Comparison of ENCODE assay signal across 33 mouse cellular contexts in the genomic region with DNA sequence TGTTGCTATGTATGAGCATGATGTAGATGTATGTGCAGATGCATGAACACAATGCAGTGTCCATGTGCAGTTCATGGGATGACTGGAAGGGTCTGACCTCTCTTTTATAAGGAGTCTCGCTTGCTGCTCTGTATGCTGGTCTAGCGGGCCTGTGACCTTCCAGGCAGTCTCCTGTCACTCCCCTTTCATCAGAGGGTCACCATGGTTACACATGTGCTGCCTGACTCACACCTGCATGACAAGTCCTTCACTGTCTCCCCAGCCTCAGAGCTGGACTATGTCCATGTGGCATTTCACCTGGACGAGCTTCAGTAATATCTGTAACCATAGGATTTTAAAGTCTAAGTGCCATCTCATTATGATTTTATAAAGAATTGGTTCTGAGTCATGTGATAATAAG. TPM values are rescaled to one million over a fixed set of nuclear protein-coding genes. Genes with fewer than 3 reads are reported as not detected.
DNase-seq lines count a peak whose midpoint lies in the region; ATAC-seq and TF ChIP-seq lines count a peak whose summit lies in the region.
"Had no signal": no experiment of that assay in that cellular context is flagged by ENCODE, and none has a peak within 500 bp of the region (broad histone marks: within the 10 kb centered on the region; RNA-seq: fewer than 3 reads in every experiment).

No protein-coding gene starts in this region.

- no peak overlapping the region for H3K4me2 ChIP-seq in liver, postnatal 0 days (ENCODE audit: low read depth, low read length)
- H3K4me2 ChIP-seq in intestine, postnatal 0 days (replicated peaks; ENCODE audit: low read depth) = no peak overlapping the region
- H3K4me2 ChIP-seq: embryonic facial prominence, embryonic 12.5 days; heart, embryonic 15.5 days; hindbrain, embryonic 13.5 days; limb, embryonic 12.5 days; midbrain, embryonic 13.5 days; neural tube, embryonic 13.5 days had no signal

- H3K27ac ChIP-seq in liver, postnatal 0 days (ENCODE audit: low read depth) = no peak overlapping the region
- H3K27ac ChIP-seq in intestine, postnatal 0 days (ENCODE audit: low read depth, low read length) = no peak overlapping the region
- H3K27ac ChIP-seq: embryonic facial prominence, embryonic 12.5 days; heart, embryonic 10.5 days; heart, embryonic 15.5 days; hindbrain, embryonic 13.5 days; layer of hippocampus, adult 2 months; left cerebral cortex, adult 2 months; limb, embryonic 12.5 days; liver, embryonic 14.5 days; midbrain, embryonic 13.5 days; neural tube, embryonic 13.5 days had no signal

- TF ChIP-seq EP300 in liver, postnatal 0 days (IDR thresholded peaks at IDR 0.05; ENCODE audit: low read depth) = no peak

- peak; percentile 81 for ATAC-seq in liver, postnatal 0 days
- 0 out of 2 replicates have a peak, but pooled peaks have one; percentile 19 for ATAC-seq in intestine, postnatal 0 days
- ATAC-seq: forebrain, embryonic 14.5 days; midbrain, embryonic 13.5 days had no signal

- 67% methylated on average over 3 of the region's 3 CpGs for WGBS in liver, postnatal 0 days (ENCODE audit: insufficient replicate concordance)
- WGBS in intestine, postnatal 0 days = 77% methylated on average over 3 of the region's 3 CpGs
- 74% methylated on average over 3 of the region's 3 CpGs for WGBS in lung, adult 2 months

- H3K9me3 ChIP-seq in liver, postnatal 0 days (ENCODE audit: low read length) = no peaks in the 10 kb centered on the region
- no peaks in the 10 kb centered on the region for H3K9me3 ChIP-seq in intestine, postnatal 0 days (ENCODE audit: control insufficient read depth)
- H3K9me3 ChIP-seq: embryonic facial prominence, embryonic 12.5 days; heart, embryonic 10.5 days; heart, embryonic 15.5 days; hindbrain, embryonic 13.5 days; limb, embryonic 12.5 days; megakaryocyte, embryonic 14.5 days; midbrain, embryonic 13.5 days; neural tube, embryonic 13.5 days had no signal

- peaks cover 16% of the 10 kb centered on the region for H3K4me1 ChIP-seq in liver, postnatal 0 days (ENCODE audit: insufficient read depth)
- no peaks in the 10 kb centered on the region for H3K4me1 ChIP-seq in intestine, postnatal 0 days (replicated peaks; ENCODE audit: control insufficient read depth, insufficient read depth, low read length)
- H3K4me1 ChIP-seq in lung, adult 2 months (ENCODE audit: control insufficient read depth, insufficient read depth, low read length) = peaks cover 6% of the 10 kb centered on the region; the same call in 1 of the 2 replicates
- H3K4me1 ChIP-seq: embryonic facial prominence, embryonic 12.5 days had no signal

- peaks cover 5% of the 10 kb centered on the region; the same call in 1 of the 2 replicates for H3K36me3 ChIP-seq in liver, postnatal 0 days (replicated peaks; ENCODE audit: insufficient read depth, low read length)
- no peaks in the 10 kb centered on the region; the same call in 1 of the 2 replicates for H3K36me3 ChIP-seq in intestine, postnatal 0 days (ENCODE audit: control insufficient read depth, insufficient read depth)
- H3K36me3 ChIP-seq: heart, embryonic 15.5 days; hindbrain, embryonic 13.5 days; limb, embryonic 12.5 days had no signal

- no peak for TF ChIP-seq POLR2A in lung, adult 2 months (IDR thresholded peaks at IDR 0.05; ENCODE audit: borderline replicate concordance, extremely low read depth, low read depth, low read length)

- no peaks in the 10 kb centered on the region for H3K27me3 ChIP-seq in liver, postnatal 0 days (ENCODE audit: insufficient read depth, low read length)
- H3K27me3 ChIP-seq in intestine, postnatal 0 days (replicated peaks; ENCODE audit: control insufficient read depth, insufficient read depth, low read length) = no peaks in the 10 kb centered on the region
- H3K27me3 ChIP-seq: embryonic facial prominence, embryonic 12.5 days; heart, embryonic 15.5 days; hindbrain, embryonic 13.5 days; limb, embryonic 12.5 days; megakaryocyte, embryonic 14.5 days; midbrain, embryonic 13.5 days; neural tube, embryonic 13.5 days had no signal

- DNase-seq in liver, postnatal 0 days = no peak
- no peak for DNase-seq in liver
- DNase-seq in adrenal gland, postnatal 14 days = peak; percentile 60
- no peak for DNase-seq in lung, adult 2 months
- no peak for DNase-seq in kidney, adult 8-10 months
- DNase-seq: B cell, adult 2 months; cerebellum, adult 8-10 months; cerebellum, postnatal 36 days; embryo, embryonic 11 days; gastrocnemius, postnatal 25 days; kidney, adult 18-20 months; kidney, postnatal 36 days; lung, postnatal 4 days had no signal

- TF ChIP-seq CTCF in liver, postnatal 0 days (IDR thresholded peaks at IDR 0.05; ENCODE audit: low read depth) = no peak
- no peak for TF ChIP-seq CTCF in intestine, postnatal 0 days (IDR thresholded peaks at IDR 0.05; ENCODE audit: low read depth)
- TF ChIP-seq CTCF in lung, adult 2 months (IDR thresholded peaks at IDR 0.05; ENCODE audit: insufficient read depth, low read length) = no peak

- no peak overlapping the region for H3K9ac ChIP-seq in liver, postnatal 0 days (replicated peaks)
- H3K9ac ChIP-seq in intestine, postnatal 0 days (ENCODE audit: low read depth, low read length) = no peak overlapping the region
- H3K9ac ChIP-seq: embryonic facial prominence, embryonic 12.5 days; heart, embryonic 15.5 days; hindbrain, embryonic 13.5 days; limb, embryonic 12.5 days; liver, embryonic 14.5 days; midbrain, embryonic 13.5 days; neural tube, embryonic 13.5 days had no signal

- H3K4me3 ChIP-seq in liver, postnatal 0 days (ENCODE audit: low read depth, low read length) = no peak overlapping the region
- H3K4me3 ChIP-seq in intestine, postnatal 0 days (ENCODE audit: low read depth, low read length) = no peak overlapping the region
- H3K4me3 ChIP-seq in lung, adult 2 months (replicated peaks; ENCODE audit: extremely low read depth, low read depth, low read length) = no peak overlapping the region
- H3K4me3 ChIP-seq: embryonic facial prominence, embryonic 12.5 days; heart, embryonic 10.5 days; heart, embryonic 15.5 days; hindbrain, embryonic 13.5 days; layer of hippocampus, adult 2 months; left cerebral cortex, adult 2 months; limb, embryonic 12.5 days; megakaryocyte, embryonic 14.5 days; midbrain, embryonic 13.5 days; neural tube, embryonic 13.5 days had no signal

RNA-seq across cellular contexts. Expression of gene R3hdm2, which starts 34.0 kb away (rescaled TPM):
- 16.6 and 17.3 TPM in 2 replicates for polyA plus RNA-seq in liver, postnatal 0 days (2015; fragmentation: Nextera tagmentation; extraction: Ambion mirVana)
- 113 TPM in 2 replicates for total RNA-seq in adrenal gland, postnatal 14 days (2021)
- polyA plus RNA-seq in intestine, postnatal 0 days (2015; fragmentation: Nextera tagmentation; extraction: Ambion mirVana) = 19.4 and 21.8 TPM in 2 replicates
- 90.3 and 129 TPM in 2 replicates for polyA plus RNA-seq in lung, adult 2 months (2012; rRNA removed)

RNA-seq across cellular contexts. Expression of gene Inhbc, which starts 43.9 kb away (rescaled TPM):
- 21.0 and 27.2 TPM in 2 replicates for polyA plus RNA-seq in liver, postnatal 0 days (2015; fragmentation: Nextera tagmentation; extraction: Ambion mirVana)
- 0.79 and 14.4 TPM in 2 replicates for total RNA-seq in adrenal gland, postnatal 14 days (2021)
- not detected in 2 replicates for polyA plus RNA-seq in intestine, postnatal 0 days (2015; fragmentation: Nextera tagmentation; extraction: Ambion mirVana)
- not detected in 2 replicates for polyA plus RNA-seq in lung, adult 2 months (2012; rRNA removed)
- total RNA-seq: gastrocnemius, adult 18-20 months; gastrocnemius, postnatal 25 days; heart, postnatal 25 days; layer of hippocampus, adult 2 months; layer of hippocampus, postnatal 14 days; left cerebral cortex, adult 2 months; left cerebral cortex, postnatal 25 days had no signal
- polyA plus RNA-seq: forebrain, embryonic 14.5 days; frontal cortex, adult 2 months; heart, embryonic 15.5 days; limb, embryonic 12.5 days; lung, embryonic 16.5 days; midbrain, embryonic 13.5 days; neural tube, embryonic 13.5 days had no signal

RNA-seq across cellular contexts. Expression of gene Inhbe, which starts 59.9 kb away (rescaled TPM):
- 18.4 and 29.0 TPM in 2 replicates for polyA plus RNA-seq in liver, postnatal 0 days (2015; fragmentation: Nextera tagmentation; extraction: Ambion mirVana)
- total RNA-seq in adrenal gland, postnatal 14 days (2021) = 0.82 TPM in 1 of 2 replicates, not detected in the other
- 0.04 TPM in 1 of 2 replicates, not detected in the other for polyA plus RNA-seq in intestine, postnatal 0 days (2015; fragmentation: Nextera tagmentation; extraction: Ambion mirVana)
- polyA plus RNA-seq in lung, adult 2 months (2012; rRNA removed) = 0.02 TPM in 1 of 2 replicates, not detected in the other
- total RNA-seq: gastrocnemius, adult 18-20 months; gastrocnemius, postnatal 25 days; heart, postnatal 25 days; layer of hippocampus, adult 2 months had no signal
- polyA plus RNA-seq: forebrain, embryonic 14.5 days; heart, embryonic 10.5 days; hindbrain, embryonic 13.5 days; kidney, embryonic 16.5 days; lung, embryonic 16.5 days; midbrain, embryonic 13.5 days; neural tube, embryonic 13.5 days had no signal

Comparison
In these comparisons a context has a peak if more than half of its experiments do, and no peak if none do; other contexts are left out.
1. RNA of gene Inhbc, which starts 43.9 kb away (polyA plus RNA-seq): 21.0 to 27.2 TPM in liver, postnatal 0 days; not detected in lung, adult 2 months and not detected in intestine, postnatal 0 days; every median in the first group is over 10 times any median in the second.
2. RNA of gene Inhbe, which starts 59.9 kb away (polyA plus RNA-seq): 18.4 to 29.0 TPM in liver, postnatal 0 days; 0.04 TPM in intestine, postnatal 0 days and 0.02 TPM in lung, adult 2 months; every median in the first group is over 10 times any median in the second.